Mouse (Mus musculus): ENCODE results near the gene Adcy1. TPM values are rescaled to one million over a fixed set of nuclear protein-coding genes. Genes with fewer than 3 reads are reported as not detected.
A peak's percentile ranks its signal among the peaks of the same experiment; 100 is the strongest.

The Adcy1 gene
- polyA plus RNA-seq, 1 experiment from 2014 or later, result 2.2 TPM

GRCm38 (mm10) chr11:7197491-7197941 is 134.2 kb downstream of the Adcy1 start, which contains the start of gene Igfbp1:
Gene Igfbp1, plus strand, starts transcription at chr11:7197782.
- 27% methylated on average over 12 of the region's 12 CpGs for WGBS
- no peak within 1 kb of the TSS for H3K4me2 ChIP-seq (replicated peaks)
- H3K9ac ChIP-seq, result no peak within 1 kb of the TSS
- no peak within 1 kb of the TSS for H3K4me3 ChIP-seq
- H3K4me1 ChIP-seq, result no peaks in the 10 kb centered on the region
- no peaks in the 10 kb centered on the region for H3K36me3 ChIP-seq
- ATAC-seq (ENCODE audit: low FRiP score), result no peak
- H3K9me3 ChIP-seq (replicated peaks), result no peaks in the 10 kb centered on the region; the same call in 1 of the 2 replicates
- no peaks in the 10 kb centered on the region for H3K27me3 ChIP-seq
- H3K27ac ChIP-seq, result no peak within 1 kb of the TSS

GRCm38 (mm10) chr11:7198006-7198405 is 134.7 kb downstream of the Adcy1 start:
- Histone ChIP-seq H3K36me3 (no peaks in the 10 kb centered on the region), H3K27me3 (no peaks in the 10 kb centered on the region), H3K4me1 (no peaks in the 10 kb centered on the region), H3K9ac (no peak overlapping the region), H3K4me2 (replicated peaks) (no peak overlapping the region), H3K27ac (no peak overlapping the region), H3K4me3 (no peak overlapping the region), H3K9me3 (replicated peaks) (no peaks in the 10 kb centered on the region; the same call in 1 of the 2 replicates)
- no peak for ATAC-seq (ENCODE audit: low FRiP score)
- WGBS, result 86% methylated on average over 19 of the region's 19 CpGs

DNA sequence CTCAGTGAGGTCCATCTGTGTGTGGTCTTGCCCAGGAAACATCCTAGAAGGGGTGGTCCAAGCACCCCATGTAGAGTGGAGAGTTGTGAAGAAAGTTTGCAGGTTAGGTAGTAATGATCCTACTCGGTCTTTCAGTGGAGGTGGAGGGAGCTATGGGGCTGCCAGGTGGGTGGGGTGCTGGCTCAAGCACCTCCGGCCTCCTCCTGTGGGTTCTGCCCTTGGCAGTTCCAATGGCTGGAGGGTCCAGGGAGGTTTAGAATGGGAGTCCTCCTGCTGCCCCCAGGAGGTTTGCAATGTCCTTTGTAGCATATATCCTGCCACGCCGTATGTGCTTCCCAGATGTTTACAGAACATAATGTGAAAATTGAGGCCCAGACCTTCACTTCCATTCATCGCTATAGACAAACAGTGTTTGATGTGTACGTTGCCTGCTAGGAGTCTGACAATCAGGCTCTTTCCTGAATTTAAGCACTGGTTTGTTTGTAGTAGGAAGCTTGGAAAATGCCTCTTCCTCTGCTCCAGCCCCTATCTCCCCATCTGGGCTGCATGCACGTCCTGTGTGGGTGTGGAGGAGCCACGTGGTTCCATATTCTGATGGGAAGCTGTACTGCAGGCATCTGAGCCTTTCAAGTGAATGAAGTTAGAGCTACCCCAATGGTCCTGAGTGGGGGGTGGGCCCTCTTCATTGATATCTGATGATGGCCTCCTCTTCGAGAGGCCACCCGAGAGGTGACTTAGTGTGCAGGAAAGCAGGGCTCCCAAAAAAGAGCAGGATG is 135.4 kb downstream of the Adcy1 start:
- H3K27me3 ChIP-seq, result no peaks in the 10 kb centered on the region
- H3K4me3 ChIP-seq, result no peak overlapping the region
- H3K36me3 ChIP-seq, result no peaks in the 10 kb centered on the region
- 84% methylated on average over 10 of the region's 10 CpGs for WGBS
- H3K4me1 ChIP-seq, result no peaks in the 10 kb centered on the region
- ATAC-seq (ENCODE audit: low FRiP score), result no peak
- H3K9me3 ChIP-seq (replicated peaks), result no peaks in the 10 kb centered on the region; the same call in 1 of the 2 replicates
- no peak overlapping the region for H3K4me2 ChIP-seq (replicated peaks)
- no peak overlapping the region for H3K9ac ChIP-seq
- H3K27ac ChIP-seq, result no peak overlapping the region

DNA sequence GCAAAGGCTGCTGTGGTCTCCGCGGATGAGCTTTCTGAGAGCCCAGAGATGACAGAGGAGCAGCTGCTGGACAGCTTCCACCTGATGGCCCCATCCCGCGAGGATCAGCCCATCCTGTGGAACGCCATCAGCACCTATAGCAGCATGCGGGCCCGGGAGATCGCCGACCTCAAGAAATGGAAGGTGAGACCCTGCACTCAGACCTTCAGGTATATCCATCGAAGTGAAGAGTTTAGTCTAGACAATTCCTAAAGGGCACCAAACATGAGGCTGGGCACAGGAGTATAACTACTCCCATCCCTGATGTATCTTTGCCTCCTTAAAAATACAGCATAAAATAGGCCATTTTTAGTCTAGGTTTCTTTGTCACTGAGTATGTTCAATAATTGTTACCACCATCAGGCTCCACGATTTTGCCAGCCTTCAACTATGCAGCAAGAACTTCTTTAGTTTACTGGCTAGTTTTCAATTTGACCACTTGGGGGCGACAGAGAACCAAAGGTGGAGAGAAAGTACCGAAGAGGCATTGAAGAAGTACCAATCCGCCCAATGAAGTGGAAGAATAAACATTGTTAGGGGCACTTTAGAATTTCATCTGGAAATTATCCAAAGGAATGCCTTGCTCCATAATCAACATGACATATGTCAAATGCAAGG is 136.6 kb downstream of the Adcy1 start:
- H3K36me3 ChIP-seq, result no peaks in the 10 kb centered on the region
- no peaks in the 10 kb centered on the region for H3K27me3 ChIP-seq
- no peak overlapping the region for H3K4me3 ChIP-seq
- H3K27ac ChIP-seq, result no peak overlapping the region
- H3K9me3 ChIP-seq (replicated peaks), result no peaks in the 10 kb centered on the region; the same call in 1 of the 2 replicates
- 55% methylated on average over 14 of the region's 14 CpGs for WGBS
- H3K4me2 ChIP-seq (replicated peaks), result no peak overlapping the region
- no peaks in the 10 kb centered on the region for H3K4me1 ChIP-seq
- no peak overlapping the region for H3K9ac ChIP-seq
- no peak for ATAC-seq (ENCODE audit: low FRiP score)

DNA sequence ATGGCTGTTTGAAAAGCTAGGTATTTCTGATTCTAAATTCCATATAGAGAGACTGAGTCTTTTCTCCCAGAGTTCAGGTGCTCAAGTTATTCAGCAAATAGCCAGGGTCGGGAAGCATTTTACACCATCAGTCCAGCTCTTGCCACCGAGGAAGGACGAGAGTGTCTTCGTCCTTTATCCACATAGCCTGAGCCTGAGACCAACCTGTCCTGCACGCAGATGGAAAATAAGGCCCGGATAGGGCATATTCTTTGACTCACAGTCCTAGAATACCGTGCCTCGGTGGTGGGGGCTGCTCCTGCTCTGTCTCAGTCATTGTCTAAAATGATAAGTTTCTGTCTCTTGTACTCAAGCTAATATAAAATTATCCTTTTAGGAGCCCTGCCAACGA is 137.1 kb downstream of the Adcy1 start:
- no peak for ATAC-seq (ENCODE audit: low FRiP score)
- Histone ChIP-seq H3K27me3 (no peaks in the 10 kb centered on the region), H3K9me3 (replicated peaks) (no peaks in the 10 kb centered on the region), H3K27ac (no peak overlapping the region), H3K4me3 (no peak overlapping the region), H3K9ac (no peak overlapping the region), H3K4me2 (replicated peaks) (no peak overlapping the region), H3K4me1 (no peaks in the 10 kb centered on the region), H3K36me3 (no peaks in the 10 kb centered on the region)
- WGBS, result 78% methylated on average over 9 of the region's 9 CpGs

GRCm38 (mm10) chr11:7202206-7202605 is 138.9 kb downstream of the Adcy1 start:
- Histone ChIP-seq H3K9ac (no peak overlapping the region), H3K27ac (no peak overlapping the region), H3K27me3 (no peaks in the 10 kb centered on the region), H3K36me3 (no peaks in the 10 kb centered on the region), H3K4me2 (replicated peaks) (no peak overlapping the region), H3K4me3 (no peak overlapping the region), H3K9me3 (replicated peaks) (no peaks in the 10 kb centered on the region), H3K4me1 (no peaks in the 10 kb centered on the region)
- WGBS, result 79% methylated on average over 7 of the region's 7 CpGs
- no peak for ATAC-seq (ENCODE audit: low FRiP score)

- Histone ChIP-seq H3K9ac (no peak overlapping the region), H3K27me3 (no peaks in the 10 kb centered on the region), H3K27ac (no peak overlapping the region), H3K4me3 (no peak overlapping the region), H3K4me2 (replicated peaks) (no peak overlapping the region), H3K9me3 (replicated peaks) (no peaks in the 10 kb centered on the region), H3K36me3 (no peaks in the 10 kb centered on the region), H3K4me1 (no peaks in the 10 kb centered on the region)
- ATAC-seq (ENCODE audit: low FRiP score), result no peak
- 90% methylated on average over 9 of the region's 9 CpGs for WGBS
These were observed 140.6 kb downstream of the Adcy1 start for GRCm38 (mm10) chr11:7203846-7204245.

DNA sequence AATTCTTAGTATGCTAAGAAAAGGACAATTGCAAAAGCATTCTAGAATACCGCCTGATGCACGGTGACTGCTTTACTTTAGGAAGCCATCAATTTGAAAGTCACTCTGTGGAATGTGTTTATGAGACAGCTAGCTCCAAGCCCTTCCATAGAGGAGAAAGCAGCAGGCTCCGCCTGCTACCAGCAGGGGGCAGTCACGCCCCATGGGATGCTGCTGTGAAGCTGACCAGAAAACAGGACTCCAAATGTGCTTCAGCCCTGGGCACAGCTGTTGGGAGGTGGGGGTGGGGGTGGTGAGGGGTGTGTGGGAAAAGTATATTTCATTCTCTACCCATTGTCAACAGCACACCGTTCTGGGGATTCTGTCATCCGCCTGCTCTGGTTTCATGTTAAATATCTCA is 147.1 kb downstream of the Adcy1 start:
- ATAC-seq (ENCODE audit: low FRiP score), result peak; percentile 4; the same call in 1 of the 2 replicates
- Histone ChIP-seq H3K9ac (no peak overlapping the region), H3K27ac (no peak overlapping the region), H3K4me1 (peaks cover 16% of the 10 kb centered on the region), H3K36me3 (no peaks in the 10 kb centered on the region), H3K4me3 (no peak overlapping the region), H3K27me3 (peaks cover 41% of the 10 kb centered on the region), H3K9me3 (replicated peaks) (no peaks in the 10 kb centered on the region), H3K4me2 (replicated peaks) (no peak overlapping the region)
- WGBS, result 14% methylated on average over 6 of the region's 6 CpGs

GRCm38 (mm10) chr11:7211211-7211610 is 147.9 kb downstream of the Adcy1 start:
- no peak overlapping the region for H3K27ac ChIP-seq
- ATAC-seq (ENCODE audit: low FRiP score), result no peak

DNA sequence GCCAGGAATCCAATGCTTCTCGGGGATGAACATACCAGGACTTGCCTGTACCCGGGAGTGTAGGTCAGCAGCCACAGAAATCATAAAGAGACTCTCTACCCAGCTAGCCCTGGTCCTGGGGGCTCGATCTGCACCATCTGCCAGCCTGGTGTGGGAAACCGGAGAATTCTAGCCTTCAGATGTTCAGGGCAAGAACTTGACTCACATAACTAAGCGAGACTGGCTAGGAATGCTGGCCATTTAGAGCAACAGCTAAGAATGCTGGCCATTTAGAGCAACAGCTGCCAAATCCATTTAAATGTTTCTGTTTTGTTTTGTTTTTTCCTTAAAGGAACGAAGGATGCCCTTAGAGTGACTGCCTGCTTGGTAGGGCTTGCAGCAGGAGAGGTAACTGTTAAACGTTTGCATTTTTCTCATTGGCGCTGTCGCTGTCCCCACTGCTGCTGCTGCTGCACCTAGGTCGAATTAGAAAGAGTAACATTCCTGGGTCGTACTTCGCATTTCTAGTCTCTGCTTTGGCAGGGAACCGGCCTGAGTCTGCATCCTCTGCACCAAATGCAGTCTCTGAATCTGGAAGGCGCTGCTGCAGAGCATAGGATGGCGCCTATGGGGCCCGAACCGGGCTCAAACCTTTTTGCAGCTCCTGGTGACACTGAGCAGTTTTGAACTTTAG is 149.0 kb downstream of the Adcy1 start:
- no peak overlapping the region for H3K27ac ChIP-seq
- 19% methylated on average over 17 of the region's 17 CpGs for WGBS
- peak overlapping the region; percentile 89 for H3K4me2 ChIP-seq (replicated peaks)
- peaks cover 45% of the 10 kb centered on the region for H3K27me3 ChIP-seq
- no peaks in the 10 kb centered on the region for H3K9me3 ChIP-seq (replicated peaks)
- H3K4me1 ChIP-seq, result peaks cover 18% of the 10 kb centered on the region
- H3K36me3 ChIP-seq, result no peaks in the 10 kb centered on the region
- H3K4me3 ChIP-seq, result peak overlapping the region; percentile 70
- ATAC-seq (ENCODE audit: low FRiP score), result no peak
- H3K9ac ChIP-seq, result no peak overlapping the region

More at GRCm38 (mm10) chr11:7211211-7211610, 147.9 kb downstream of the Adcy1 start:
- Histone ChIP-seq H3K36me3 (no peaks in the 10 kb centered on the region), H3K9ac (no peak overlapping the region), H3K27me3 (peaks cover 41% of the 10 kb centered on the region), H3K9me3 (replicated peaks) (no peaks in the 10 kb centered on the region), H3K4me2 (replicated peaks) (no peak overlapping the region), H3K4me1 (peaks cover 16% of the 10 kb centered on the region), H3K4me3 (no peak overlapping the region)
- WGBS, result 26% methylated on average over 9 of the region's 9 CpGs

DNA sequence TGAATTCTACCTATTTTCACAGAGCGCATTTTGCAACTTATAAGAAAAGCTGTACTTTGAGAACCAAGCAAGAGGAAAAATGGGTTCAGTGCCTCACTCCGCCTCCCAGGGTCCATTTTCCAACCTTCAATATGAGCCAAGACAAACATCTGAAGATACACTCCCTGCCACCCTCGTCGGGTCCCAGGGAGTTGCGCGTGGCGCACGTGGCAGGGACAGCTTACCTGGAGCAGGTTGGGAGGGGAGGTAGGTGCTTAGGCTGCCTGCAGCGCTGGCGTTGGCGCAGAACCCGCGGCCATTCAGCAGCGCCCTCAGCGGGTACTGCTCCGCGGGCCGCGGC is 149.8 kb downstream of the Adcy1 start:
- H3K9ac ChIP-seq, result peak overlapping the region; percentile 76
- peak overlapping the region; percentile 70 for H3K4me3 ChIP-seq
- WGBS, result 1% methylated on average over 19 of the region's 19 CpGs
- H3K4me1 ChIP-seq, result peaks cover 18% of the 10 kb centered on the region
- peak overlapping the region; percentile 66; the same call in 1 of the 2 replicates for H3K27ac ChIP-seq
- peaks cover 45% of the 10 kb centered on the region for H3K27me3 ChIP-seq
- no peak for ATAC-seq (ENCODE audit: low FRiP score)
- no peaks in the 10 kb centered on the region for H3K9me3 ChIP-seq (replicated peaks)
- H3K4me2 ChIP-seq (replicated peaks), result peak overlapping the region; percentile 89
- no peaks in the 10 kb centered on the region for H3K36me3 ChIP-seq
